Mouse (Mus musculus) embryonic facial prominence, embryonic 14.5 days (tissue): ENCODE measurements around the gene Slco3a1. TPM values are rescaled to one million over a fixed set of nuclear protein-coding genes. Genes with fewer than 3 reads are reported as not detected.
A peak's percentile ranks its signal among the peaks of the same experiment; 100 is the strongest.

Source experiments
- ATAC-seq: fragments of 200-750 bp; cut with Nextera tagmentation; 2 replicates; pipeline ENCODE4 v1.8.0; 2017; ENCODE audit warnings: low read depth, moderate number of reproducible peaks, moderate TSS enrichment
- DNase-seq: peaks from one replicate; pipeline ENCODE4 v3.0.0-alpha.2; 2015; ENCODE audit warnings: low spot score
- H3K27ac ChIP-seq: fragments of 300-500 bp; sonication (generic); replicated peaks from 2 replicates; pipeline ENCODE4 v1.5.1; 2014; ENCODE audit warnings: low read depth, mild to moderate bottlenecking, low read length, moderate library complexity
- H3K27me3 ChIP-seq: fragments of 300-500 bp; sonication (generic); replicated peaks from 2 replicates; pipeline ENCODE4 v1.6.1; 2014; ENCODE audit warnings: low read length; ENCODE audit not compliant: control insufficient read depth, insufficient read depth
- H3K36me3 ChIP-seq: fragments of 300-500 bp; sonication (generic); 2 replicates; pipeline ENCODE4 v1.6.1; 2014; ENCODE audit warnings: low read length, mixed read lengths; ENCODE audit not compliant: control insufficient read depth, insufficient read depth
- H3K4me1 ChIP-seq: fragments of 300-500 bp; sonication (generic); 2 replicates; pipeline ENCODE4 v1.6.1; 2014; ENCODE audit warnings: antibody characterized with exemption, low read length; ENCODE audit not compliant: control insufficient read depth, insufficient read depth
- H3K4me2 ChIP-seq: fragments of 300-500 bp; sonication (generic); 2 replicates; pipeline ENCODE4 v1.6.1; 2014; ENCODE audit warnings: low read depth, mild to moderate bottlenecking, low read length, moderate library complexity, mixed read lengths
- H3K4me3 ChIP-seq: fragments of 300-500 bp; sonication (generic); 2 replicates; pipeline ENCODE4 v1.5.1; 2014; ENCODE audit warnings: low read depth, mild to moderate bottlenecking, low read length
- H3K9ac ChIP-seq: fragments of 300-500 bp; sonication (generic); 2 replicates; pipeline ENCODE4 v1.6.1; 2014; ENCODE audit warnings: low read depth, mild to moderate bottlenecking, low read length, moderate library complexity, mixed read lengths
- H3K9me3 ChIP-seq: fragments of 300-500 bp; sonication (generic); 2 replicates; pipeline ENCODE4 v1.6.1; 2016; ENCODE audit warnings: low read length; ENCODE audit not compliant: control insufficient read depth
- WGBS: fragments of 180-500 bp; shearing (Covaris S2); extraction: QIAGEN DNeasy Blood & Tissue Kit; methylation state at CpG from one replicate; pipeline ENCODE4 v1.1.7; 2014; 5-methylcytosine and 5-hydroxymethylcytosine counted together
- polyA plus RNA-seq: library from polyadenylated mRNA; unstranded; fragments of >200 nt; fragmentation: Nextera tagmentation; extraction: Ambion mirVana; gene quantifications from 2 replicates; pipeline ENCODE4 v1.2.1, GENCODE M21; 2014

The Slco3a1 gene
- polyA plus RNA-seq, 1 experiment from 2014 or later: 13.9 TPM

- 71% methylated on average over 13 of the region's 14 CpGs for WGBS
- no peak overlapping the region for H3K4me2 ChIP-seq
- no peak for ATAC-seq
These were observed 179.2 kb downstream of the Slco3a1 start for GRCm38 (mm10) chr7:74375174-74375957.

GRCm38 (mm10) chr7:74373056-74373455, 181.5 kb downstream of the Slco3a1 start:
- Histone ChIP-seq H3K4me3 (no peak overlapping the region), H3K27ac (no peak overlapping the region), H3K4me1 (peaks cover 25% of the 10 kb centered on the region), H3K27me3 (no peaks in the 10 kb centered on the region), H3K36me3 (no peaks in the 10 kb centered on the region), H3K9me3 (no peaks in the 10 kb centered on the region), H3K9ac (no peak overlapping the region), H3K4me2 (no peak overlapping the region)
- no peak for ATAC-seq
- 77% methylated on average over 6 of the region's 6 CpGs for WGBS
- DNase-seq: no peak

More at GRCm38 (mm10) chr7:74375174-74375957, 179.2 kb downstream of the Slco3a1 start:
- Histone ChIP-seq H3K36me3 (no peaks in the 10 kb centered on the region), H3K9ac (no peak overlapping the region), H3K4me1 (peaks cover 25% of the 10 kb centered on the region), H3K9me3 (no peaks in the 10 kb centered on the region), H3K4me3 (no peak overlapping the region), H3K27me3 (no peaks in the 10 kb centered on the region), H3K27ac (no peak overlapping the region)
- DNase-seq: no peak

DNA sequence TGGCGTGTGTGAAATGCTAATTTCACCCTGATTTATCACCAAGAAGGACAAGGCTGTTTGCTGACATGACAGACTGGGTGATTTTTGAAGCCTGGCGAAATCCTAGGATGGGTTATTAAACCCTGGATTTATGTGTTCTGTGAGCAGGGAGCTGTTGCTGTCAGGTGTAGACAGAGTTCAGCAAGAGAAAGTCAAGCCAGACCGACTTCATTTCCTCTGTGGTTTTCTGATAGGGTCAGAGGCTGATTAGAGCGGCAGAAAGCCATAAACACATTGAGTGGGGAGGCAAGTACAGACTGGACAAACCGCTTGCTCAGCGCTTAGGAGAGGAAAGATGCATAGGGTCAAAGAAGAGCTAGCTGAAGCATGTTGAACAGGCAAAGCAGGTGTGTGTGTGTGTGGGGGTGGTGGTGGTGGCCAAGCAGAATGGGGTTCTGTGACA, 182.4 kb downstream of the Slco3a1 start:
- peaks cover 19% of the 10 kb centered on the region; the same call in 1 of the 2 replicates for H3K4me1 ChIP-seq
- no peaks in the 10 kb centered on the region for H3K27me3 ChIP-seq
- H3K4me2 ChIP-seq: no peak overlapping the region
- no peak overlapping the region for H3K4me3 ChIP-seq
- ATAC-seq: peak; percentile 9; the same call in 1 of the 2 replicates
- H3K27ac ChIP-seq: no peak overlapping the region
- H3K36me3 ChIP-seq: no peaks in the 10 kb centered on the region
- no peaks in the 10 kb centered on the region for H3K9me3 ChIP-seq
- H3K9ac ChIP-seq: no peak overlapping the region
- DNase-seq: peak; percentile 34
- WGBS: 48% methylated on average over 6 of the region's 6 CpGs

DNA sequence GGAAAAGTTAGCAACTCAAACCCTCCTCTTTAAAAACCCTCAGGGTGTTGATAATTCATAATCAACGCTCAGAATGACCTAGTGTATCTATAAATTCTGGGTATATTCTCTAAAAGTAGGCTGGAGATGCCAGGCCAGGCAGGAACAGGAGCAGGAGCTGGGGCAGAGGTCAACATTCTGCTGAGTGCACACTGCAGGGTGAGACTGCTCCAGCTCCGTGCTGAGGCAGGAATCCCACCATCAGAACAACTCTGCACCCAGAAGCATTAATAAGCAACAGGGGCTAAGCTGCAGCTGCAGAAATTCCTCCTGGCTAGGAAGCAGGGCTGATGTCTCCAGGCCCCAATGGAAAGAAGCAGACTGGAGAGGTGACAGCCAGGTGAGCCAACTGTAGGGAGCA, 182.9 kb downstream of the Slco3a1 start:
- 21% methylated on average over 2 of the region's 2 CpGs for WGBS
- H3K4me1 ChIP-seq: peaks cover 15% of the 10 kb centered on the region; the same call in 1 of the 2 replicates
- DNase-seq (no peak), ATAC-seq (peak; percentile 11; the same call in 1 of the 2 replicates)
- no peaks in the 10 kb centered on the region for H3K27me3 ChIP-seq
- no peaks in the 10 kb centered on the region for H3K36me3 ChIP-seq
- no peaks in the 10 kb centered on the region for H3K9me3 ChIP-seq
- H3K9ac ChIP-seq: no peak overlapping the region
- H3K27ac ChIP-seq: no peak overlapping the region
- H3K4me3 ChIP-seq: no peak overlapping the region
- no peak overlapping the region for H3K4me2 ChIP-seq

- peak; percentile 70; the same call in 1 of the 2 replicates for ATAC-seq
- no peak overlapping the region for H3K27ac ChIP-seq
- H3K9me3 ChIP-seq: no peaks in the 10 kb centered on the region
- H3K36me3 ChIP-seq: no peaks in the 10 kb centered on the region
- peak; percentile 76 for DNase-seq
- no peak overlapping the region for H3K4me3 ChIP-seq
- peaks cover 11% of the 10 kb centered on the region; the same call in 1 of the 2 replicates for H3K4me1 ChIP-seq
- no peaks in the 10 kb centered on the region for H3K27me3 ChIP-seq
- no peak overlapping the region for H3K4me2 ChIP-seq
- WGBS: 24% methylated on average over 2 of the region's 2 CpGs
- H3K9ac ChIP-seq: no peak overlapping the region
These were observed 183.4 kb downstream of the Slco3a1 start for GRCm38 (mm10) chr7:74371208-74371607.

GRCm38 (mm10) chr7:74369657-74370056, 184.9 kb downstream of the Slco3a1 start:
- DNase-seq: no peak
- H3K4me3 ChIP-seq: no peak overlapping the region
- no peaks in the 10 kb centered on the region for H3K27me3 ChIP-seq
- WGBS: 75% methylated on average over 4 of the region's 4 CpGs
- no peaks in the 10 kb centered on the region for H3K36me3 ChIP-seq
- H3K4me1 ChIP-seq: 0 out of 2 replicates have a peak, but pooled peaks cover 6% of the 10 kb centered on the region
- no peaks in the 10 kb centered on the region for H3K9me3 ChIP-seq
- H3K9ac ChIP-seq: no peak overlapping the region
- no peak for ATAC-seq
- H3K4me2 ChIP-seq: no peak overlapping the region
- no peak overlapping the region for H3K27ac ChIP-seq

- no peaks in the 10 kb centered on the region for H3K27me3 ChIP-seq
- H3K4me2 ChIP-seq: no peak overlapping the region
- H3K27ac ChIP-seq: no peak overlapping the region
- no peak overlapping the region for H3K9ac ChIP-seq
- 0 out of 2 replicates have a peak, but pooled peaks cover 6% of the 10 kb centered on the region for H3K4me1 ChIP-seq
- ATAC-seq: no peak
- no peak overlapping the region for H3K4me3 ChIP-seq
- no peaks in the 10 kb centered on the region for H3K36me3 ChIP-seq
- WGBS: 84% methylated on average over 11 of the region's 11 CpGs
- DNase-seq: no peak
- no peaks in the 10 kb centered on the region for H3K9me3 ChIP-seq
These were observed 186.2 kb downstream of the Slco3a1 start for GRCm38 (mm10) chr7:74368256-74368980.

DNA sequence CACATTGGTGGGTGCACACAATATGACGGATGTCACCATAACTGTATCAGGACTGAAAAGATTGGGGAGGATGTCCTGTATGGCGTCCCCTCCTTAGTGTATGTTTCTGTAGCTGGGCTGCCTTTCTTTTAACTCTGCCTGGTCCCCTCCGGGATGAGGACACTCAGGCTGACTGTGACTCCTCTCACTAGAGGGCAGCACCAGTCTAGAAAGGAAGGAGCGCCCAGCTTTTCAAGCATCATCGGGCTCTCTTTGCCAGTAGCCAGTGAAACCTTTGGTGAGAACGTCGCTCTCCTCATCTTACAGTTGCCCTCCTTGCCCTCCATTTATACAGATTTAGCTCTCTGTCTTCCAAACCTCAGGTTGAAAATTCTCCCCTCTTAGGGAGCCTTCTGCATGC, 187.2 kb downstream of the Slco3a1 start:
- Histone ChIP-seq H3K4me2 (no peak overlapping the region), H3K4me1 (0 out of 2 replicates have a peak, but pooled peaks cover 6% of the 10 kb centered on the region), H3K27ac (no peak overlapping the region), H3K36me3 (no peaks in the 10 kb centered on the region), H3K9me3 (no peaks in the 10 kb centered on the region), H3K27me3 (no peaks in the 10 kb centered on the region), H3K4me3 (no peak overlapping the region), H3K9ac (no peak overlapping the region)
- DNase-seq (peak; percentile 72), ATAC-seq (no peak)
- WGBS: 28% methylated on average over 7 of the region's 7 CpGs
